24 mouse cellular contexts compared by ENCODE assay signal in genomic region chr16:87573409-87573808, GRCm38 (mm10). TPM values are rescaled to one million over a fixed set of nuclear protein-coding genes. Genes with fewer than 3 reads are reported as not detected.
DNase-seq lines count a peak whose midpoint lies in the region; ATAC-seq and TF ChIP-seq lines count a peak whose summit lies in the region.
"Had no signal": no experiment of that assay in that cellular context is flagged by ENCODE, and none has a peak within 500 bp of the region (broad histone marks: within the 10 kb centered on the region; RNA-seq: fewer than 3 reads in every experiment).

No protein-coding gene starts in this region.

- DNase-seq in embryonic facial prominence, embryonic 11.5 days (ENCODE audit: low spot score): peak; percentile 5
- DNase-seq in embryonic facial prominence, embryonic 10.5 days (ENCODE audit: low spot score): no peak
- no peak for DNase-seq in CH12.LX (ENCODE audit: extremely low read depth)
- DNase-seq in lung, postnatal 4 days: no peak
- no peak for DNase-seq in frontal cortex, adult 2 months (ENCODE audit: extremely low spot score in 1 of 2, low spot score in 1 of 2)
- DNase-seq: adrenal gland, adult 2 months; adrenal gland, adult 8-10 months; adrenal gland, postnatal 10 days; adrenal gland, postnatal 14 days; adrenal gland, postnatal 25 days; adrenal gland, postnatal 36 days; B cell, adult 2 months; cerebellum, adult 11 months; cerebellum, adult 11-12 months; cerebellum, adult 18-20 months had no signal

- no peak overlapping the region for H3ac ChIP-seq in myocyte (ENCODE audit: control insufficient read depth, insufficient read length)

- no peak for ATAC-seq in embryonic facial prominence, embryonic 11.5 days (replicated peaks; ENCODE audit: insufficient number of reproducible peaks, low FRiP score, low TSS enrichment, low read depth)
- no peak for ATAC-seq in midbrain, embryonic 16.5 days
- ATAC-seq: activated CD4-positive, CD25-positive, alpha-beta regulatory T cell, adult 4 months; CD4-positive, CD25-positive, alpha-beta regulatory T cell, adult 4 months; Patski had no signal

- 57% methylated on average over 5 of the region's 5 CpGs for WGBS in embryonic facial prominence, embryonic 11.5 days
- WGBS in embryonic facial prominence, embryonic 10.5 days: 64% methylated on average over 5 of the region's 5 CpGs
- WGBS in midbrain, embryonic 16.5 days: 70% methylated on average over 5 of the region's 5 CpGs

- H3K27me3 ChIP-seq in embryonic facial prominence, embryonic 11.5 days (ENCODE audit: control insufficient read depth, insufficient read depth, low read length): no peaks in the 10 kb centered on the region
- H3K27me3 ChIP-seq in embryonic facial prominence, embryonic 10.5 days (replicated peaks; ENCODE audit: low read depth, poor library complexity, severe bottlenecking): no peaks in the 10 kb centered on the region
- no peaks in the 10 kb centered on the region for H3K27me3 ChIP-seq in CH12.LX (replicated peaks)
- H3K27me3 ChIP-seq in myocyte (ENCODE audit: control insufficient read depth, insufficient read depth, insufficient read length): no peaks in the 10 kb centered on the region
- H3K27me3 ChIP-seq in midbrain, embryonic 16.5 days (ENCODE audit: control insufficient read depth, insufficient read depth, low read depth, low read length): no peaks in the 10 kb centered on the region
- H3K27me3 ChIP-seq: Patski had no signal

- no peak for TF ChIP-seq RAD21 in CH12.LX (IDR thresholded peaks at IDR 0.05; ENCODE audit: low read depth, low read length)

- H3K4me1 ChIP-seq in embryonic facial prominence, embryonic 11.5 days (ENCODE audit: control insufficient read depth, insufficient read depth, low read length): no peaks in the 10 kb centered on the region
- peaks cover 13% of the 10 kb centered on the region for H3K4me1 ChIP-seq in embryonic facial prominence, embryonic 10.5 days
- H3K4me1 ChIP-seq in CH12.LX (ENCODE audit: control insufficient read depth in 1 of 2, insufficient read depth in 2 of 2): peaks cover 0 to 2% of the 10 kb centered on the region in 2 experiments; a peak in 2 of 4 replicates
- H3K4me1 ChIP-seq in embryonic fibroblast, embryonic 13.5 days (ENCODE audit: control insufficient read depth, insufficient read depth, low read length): peaks cover under 1% of the 10 kb centered on the region
- H3K4me1 ChIP-seq in midbrain, embryonic 16.5 days (ENCODE audit: control insufficient read depth, insufficient read depth, low read length): no peaks in the 10 kb centered on the region

- TF ChIP-seq POLR2A in CH12.LX (IDR thresholded peaks at IDR 0.05; ENCODE audit: low read depth, low read length) (no peak), myocyte (IDR thresholded peaks at IDR 0.05; ENCODE audit: insufficient read length, low read depth) (no peak)
- no peak for TF ChIP-seq POLR2A in embryonic fibroblast, embryonic 13.5 days (IDR thresholded peaks at IDR 0.05; ENCODE audit: low read depth, low read length)

- in situ Hi-C loops in CH12.LX (cut with MboI; ENCODE audit: low pct_ligation_motif_present, low pct_unique_long_range_greater_than_20kb, low sequenced_read_pairs): no loop called here

- TF ChIP-seq CTCF in CH12.LX (conservative IDR thresholded peaks at IDR 0.05 in 1 of 2, IDR thresholded peaks at IDR 0.05 in 1 of 2; ENCODE audit: low read depth in 2 of 2, low read length in 2 of 2): no peak
- TF ChIP-seq CTCF in embryonic fibroblast, embryonic 13.5 days (IDR thresholded peaks at IDR 0.05; ENCODE audit: borderline replicate concordance, insufficient read depth, low read length): no peak

- dilution Hi-C loops in CH12.LX (cut with MboI; ENCODE audit: extremely low pct_ligation_motif_present, extremely low pct_unique_long_range_greater_than_20kb, low sequenced_read_pairs): no loop called here

- H3K9ac ChIP-seq in embryonic facial prominence, embryonic 11.5 days (replicated peaks; ENCODE audit: low read length): no peak overlapping the region
- H3K9ac ChIP-seq in CH12.LX (ENCODE audit: insufficient read depth, low read depth): no peak overlapping the region
- H3K9ac ChIP-seq in midbrain, embryonic 16.5 days (ENCODE audit: low read depth, low read length): no peak overlapping the region

- no peak overlapping the region for H3K4me2 ChIP-seq in embryonic facial prominence, embryonic 11.5 days (ENCODE audit: low read depth, low read length)
- H3K4me2 ChIP-seq in CH12.LX (ENCODE audit: insufficient read depth, low read depth, poor library complexity, severe bottlenecking): no peak overlapping the region
- H3K4me2 ChIP-seq in myocyte (ENCODE audit: low read depth): peak overlapping the region; percentile 8
- no peak overlapping the region for H3K4me2 ChIP-seq in midbrain, embryonic 16.5 days (ENCODE audit: low read length)

- H3K27ac ChIP-seq in embryonic facial prominence, embryonic 11.5 days (replicated peaks; ENCODE audit: low read depth, low read length): no peak overlapping the region
- no peak overlapping the region for H3K27ac ChIP-seq in embryonic facial prominence, embryonic 10.5 days (replicated peaks)
- H3K27ac ChIP-seq in CH12.LX (ENCODE audit: insufficient read depth, low read depth): no peak overlapping the region
- peak overlapping the region; percentile 48; the same call in 1 of the 2 replicates for H3K27ac ChIP-seq in embryonic fibroblast, embryonic 13.5 days (ENCODE audit: insufficient read depth, low read length)
- H3K27ac ChIP-seq in midbrain, embryonic 16.5 days (ENCODE audit: low read length): no peak overlapping the region

- TF ChIP-seq EP300 in CH12.LX (IDR thresholded peaks at IDR 0.05; ENCODE audit: low read length): peak; percentile 57

- H3K9me3 ChIP-seq in embryonic facial prominence, embryonic 11.5 days (replicated peaks; ENCODE audit: control insufficient read depth, low read length): no peaks in the 10 kb centered on the region
- no peaks in the 10 kb centered on the region for H3K9me3 ChIP-seq in embryonic facial prominence, embryonic 10.5 days
- no peaks in the 10 kb centered on the region for H3K9me3 ChIP-seq in CH12.LX (replicated peaks; ENCODE audit: low read length)
- H3K9me3 ChIP-seq in midbrain, embryonic 16.5 days (replicated peaks; ENCODE audit: control insufficient read depth, low read length, poor library complexity, severe bottlenecking): no peaks in the 10 kb centered on the region
- H3K9me3 ChIP-seq: G1E had no signal

- H3K79me2 ChIP-seq in CH12.LX (replicated peaks; ENCODE audit: control insufficient read depth, extremely low read depth, insufficient read depth, poor library complexity, severe bottlenecking) (no peaks in the 10 kb centered on the region), myocyte (ENCODE audit: control insufficient read depth, insufficient read depth) (no peaks in the 10 kb centered on the region)

- H3K36me3 ChIP-seq in embryonic facial prominence, embryonic 11.5 days (replicated peaks; ENCODE audit: control insufficient read depth, insufficient read depth, low read depth, low read length): no peaks in the 10 kb centered on the region
- no peaks in the 10 kb centered on the region for H3K36me3 ChIP-seq in embryonic facial prominence, embryonic 10.5 days (replicated peaks)
- H3K36me3 ChIP-seq in CH12.LX (replicated peaks in 1 of 2; ENCODE audit: control insufficient read depth in 1 of 2, insufficient read depth in 1 of 2, low read length in 1 of 2) (no peaks in the 10 kb centered on the region), myocyte (ENCODE audit: control insufficient read depth, insufficient read depth) (no peaks in the 10 kb centered on the region)
- H3K36me3 ChIP-seq in midbrain, embryonic 16.5 days (ENCODE audit: control insufficient read depth, insufficient read depth, low read length): no peaks in the 10 kb centered on the region
- H3K36me3 ChIP-seq: G1E had no signal

- H3K4me3 ChIP-seq in embryonic facial prominence, embryonic 11.5 days (ENCODE audit: low read depth, low read length): no peak overlapping the region
- no peak overlapping the region for H3K4me3 ChIP-seq in embryonic facial prominence, embryonic 10.5 days
- H3K4me3 ChIP-seq in CH12.LX (replicated peaks in 1 of 3; ENCODE audit: low read depth in 2 of 3, low read length in 2 of 3, poor library complexity in 1 of 3) (no peak overlapping the region), myocyte (no peak overlapping the region)
- no peak overlapping the region for H3K4me3 ChIP-seq in embryonic fibroblast, embryonic 13.5 days (ENCODE audit: insufficient read depth, low read length)
- no peak overlapping the region for H3K4me3 ChIP-seq in midbrain, embryonic 16.5 days (ENCODE audit: low read depth, low read length)

TF ChIP-seq in CH12.LX, 34 proteins besides CTCF, POLR2A, EP300 and RAD21 (continues in another document):
- no peak for TF ChIP-seq GABPA (IDR thresholded peaks at IDR 0.05; ENCODE audit: insufficient replicate concordance, low read depth, low read length)
- peak; percentile 40; the same call in 1 of the 2 replicates for TF ChIP-seq ETS1 (conservative IDR thresholded peaks at IDR 0.05; ENCODE audit: low read depth, low read length)
- no peak for TF ChIP-seq SIN3A (IDR thresholded peaks at IDR 0.05; ENCODE audit: low read length)
- TF ChIP-seq TCF12 (IDR thresholded peaks at IDR 0.05; ENCODE audit: low read depth, low read length): 0 out of 2 replicates have a peak, but pooled peaks have one; percentile 25
- TF ChIP-seq MXI1 (IDR thresholded peaks at IDR 0.05; ENCODE audit: low read depth, low read length): no peak
- no peak for TF ChIP-seq PAX5 (IDR thresholded peaks at IDR 0.05; ENCODE audit: low read length)

TF ChIP-seq in myocyte, 11 proteins besides CTCF, POLR2A, EP300 and RAD21:
- no peak for TF ChIP-seq MYOG (IDR thresholded peaks at IDR 0.05; ENCODE audit: control insufficient read depth in 1 of 3, insufficient read depth in 1 of 3, insufficient read length in 2 of 3, low read depth in 2 of 3)
- TF ChIP-seq SRF (IDR thresholded peaks at IDR 0.05; ENCODE audit: control insufficient read depth, insufficient read length, low read depth): no peak
- TF ChIP-seq E2F4 (IDR thresholded peaks at IDR 0.05; ENCODE audit: insufficient read depth): no peak
- TF ChIP-seq CEBPB (IDR thresholded peaks at IDR 0.05; ENCODE audit: insufficient read depth, poor library complexity, severe bottlenecking): no peak
- no peak for TF ChIP-seq MAX (IDR thresholded peaks at IDR 0.05; ENCODE audit: low read depth)

RNA-seq across cellular contexts. Expression of gene Map3k7cl, which starts 20.3 kb away (rescaled TPM):
- not detected in 2 replicates for polyA plus RNA-seq in embryonic facial prominence, embryonic 11.5 days (2014; fragmentation: Nextera tagmentation; extraction: Ambion mirVana)
- not detected in 2 replicates for polyA plus RNA-seq in embryonic facial prominence, embryonic 10.5 days (2016; fragmentation: Nextera tagmentation; extraction: Ambion mirVana)
- total RNA-seq in CH12.LX (2012; rRNA removed): 0.08 TPM in 2 replicates
- total RNA-seq in CH12.LX (2014; rRNA removed): not detected in 2 replicates
- polyA plus RNA-seq in CH12.LX (2012; ENCODE audit: insufficient read length, low read depth): not detected in 2 replicates
- 12.5 and 13.5 TPM in 2 replicates for polyA plus RNA-seq in embryonic fibroblast, embryonic 13.5 days (2011; ENCODE audit: insufficient read length, low read depth, missing spikeins)
- 2.2 TPM for polyA plus RNA-seq in myocyte (2012; fragmentation: generic; extraction: Trizol)
- not detected in 2 replicates for polyA plus RNA-seq in midbrain, embryonic 16.5 days (2015; fragmentation: Nextera tagmentation; extraction: Ambion mirVana)
- 1.3 and 1.7 TPM in 2 replicates for polyA plus RNA-seq in frontal cortex, adult 2 months (2012; rRNA removed)
- total RNA-seq: ES-E14, MEL had no signal
- polyA plus RNA-seq: activated CD4-positive, CD25-positive, alpha-beta regulatory T cell, adult 4 months; CD4-positive, CD25-positive, alpha-beta regulatory T cell, adult 4 months; G1E had no signal
